Mouse (Mus musculus) adrenal gland (tissue): ENCODE data around the gene Ctnnb1.

Source experiments
- intact Hi-C: fragments of 180-260 bp; cut with DNase I; formaldehyde crosslinking; loops from one replicate; pipeline ENCODE4 v1.15.1; 2025
- microRNA-seq, 2 experiments: library from miRNA; unstranded; fragments of <30 nt; microRNA quantifications; one replicate each; pipeline ENCODE4; 2019

The Ctnnb1 gene

DNA sequence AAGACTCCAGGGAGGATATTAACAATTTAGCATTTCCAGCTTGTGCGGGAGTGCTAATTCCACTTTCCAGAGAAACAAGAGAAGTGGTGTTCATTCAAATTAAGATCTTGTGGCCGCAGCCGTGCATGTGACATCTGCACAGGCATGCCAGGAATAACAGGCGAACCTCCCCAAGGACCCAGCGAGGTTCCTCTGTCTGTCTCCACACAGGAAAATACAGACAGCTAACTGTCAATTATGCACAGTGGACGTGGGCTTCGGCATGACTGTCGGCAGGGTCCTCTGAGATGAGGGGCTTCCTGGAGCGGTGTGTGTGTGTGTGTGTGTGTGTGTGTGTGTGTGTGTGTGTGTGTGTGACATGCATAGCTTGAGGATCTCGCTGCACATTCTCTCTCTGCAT, 64.0 kb downstream of the Ctnnb1 start:
- intact Hi-C loops: no loop called here

DNA sequence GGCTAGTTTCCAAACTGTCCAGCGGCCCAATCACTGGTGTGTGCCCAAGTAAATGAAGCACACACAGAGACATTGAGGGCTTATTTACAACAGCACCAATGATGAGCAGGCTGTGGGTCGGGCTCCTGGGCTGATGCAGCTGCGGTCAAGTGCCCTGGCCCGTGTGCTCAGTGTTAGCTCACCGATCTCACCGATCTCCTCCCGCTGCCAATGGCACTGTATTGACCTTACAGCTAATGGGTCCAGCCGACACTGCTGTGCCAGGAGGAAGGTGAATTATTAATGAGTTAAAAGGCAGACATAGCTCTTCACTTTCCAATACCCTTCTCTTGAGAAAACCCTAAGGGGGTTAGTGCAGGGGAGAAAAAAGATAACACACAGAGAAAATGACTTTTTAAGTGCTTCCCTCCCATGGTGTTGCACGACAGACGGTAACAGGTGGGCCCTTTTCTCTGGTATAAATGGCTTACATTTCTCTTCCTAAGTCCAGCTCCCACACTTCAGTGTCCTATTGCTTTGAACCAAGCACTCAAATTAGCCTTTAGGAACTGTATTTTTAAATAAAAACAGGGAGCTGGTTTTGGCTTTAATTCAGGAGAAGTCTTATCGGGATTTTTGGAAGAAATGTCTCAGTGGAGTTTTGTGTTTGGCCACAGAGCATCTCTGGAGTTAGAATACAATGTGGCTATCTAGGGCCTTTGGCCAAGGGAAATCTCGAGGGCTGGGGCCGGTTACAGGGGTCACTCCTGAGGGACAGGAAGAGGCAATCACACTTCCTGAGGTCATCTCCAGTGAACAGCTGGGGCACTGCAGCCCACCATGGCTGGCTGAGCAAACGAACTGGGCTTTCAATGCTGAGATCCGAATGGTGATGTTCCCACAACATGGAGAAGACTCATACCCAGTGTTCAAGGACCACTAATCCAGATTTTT, 65.5 kb downstream of the Ctnnb1 start:
- intact Hi-C loops: no loop called here

DNA sequence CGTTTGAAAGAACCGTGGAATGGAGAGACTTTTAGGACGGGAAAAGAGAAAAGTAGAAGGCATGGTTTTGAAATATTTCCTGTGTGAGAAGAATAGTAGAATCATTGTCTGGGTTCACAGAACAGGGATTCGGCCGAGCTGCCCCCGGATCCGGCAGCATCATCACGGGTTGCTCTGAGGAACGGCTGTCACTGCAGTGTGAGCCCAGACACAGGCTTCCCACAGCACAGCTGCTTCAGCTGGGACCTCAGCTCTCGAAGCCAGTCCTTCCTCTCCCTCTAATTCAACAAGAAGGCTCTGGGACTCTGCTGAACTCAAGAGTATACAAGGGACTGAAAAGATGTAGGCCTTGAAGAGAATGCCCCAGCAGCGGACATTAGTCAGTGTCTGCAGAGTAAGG, 69.7 kb downstream of the Ctnnb1 start:
- intact Hi-C loops: no loop called here

- intact Hi-C loops: no loop called here
These were observed 71.8 kb downstream of the Ctnnb1 start for GRCm38 (mm10) chr9:121000641-121001320.

DNA sequence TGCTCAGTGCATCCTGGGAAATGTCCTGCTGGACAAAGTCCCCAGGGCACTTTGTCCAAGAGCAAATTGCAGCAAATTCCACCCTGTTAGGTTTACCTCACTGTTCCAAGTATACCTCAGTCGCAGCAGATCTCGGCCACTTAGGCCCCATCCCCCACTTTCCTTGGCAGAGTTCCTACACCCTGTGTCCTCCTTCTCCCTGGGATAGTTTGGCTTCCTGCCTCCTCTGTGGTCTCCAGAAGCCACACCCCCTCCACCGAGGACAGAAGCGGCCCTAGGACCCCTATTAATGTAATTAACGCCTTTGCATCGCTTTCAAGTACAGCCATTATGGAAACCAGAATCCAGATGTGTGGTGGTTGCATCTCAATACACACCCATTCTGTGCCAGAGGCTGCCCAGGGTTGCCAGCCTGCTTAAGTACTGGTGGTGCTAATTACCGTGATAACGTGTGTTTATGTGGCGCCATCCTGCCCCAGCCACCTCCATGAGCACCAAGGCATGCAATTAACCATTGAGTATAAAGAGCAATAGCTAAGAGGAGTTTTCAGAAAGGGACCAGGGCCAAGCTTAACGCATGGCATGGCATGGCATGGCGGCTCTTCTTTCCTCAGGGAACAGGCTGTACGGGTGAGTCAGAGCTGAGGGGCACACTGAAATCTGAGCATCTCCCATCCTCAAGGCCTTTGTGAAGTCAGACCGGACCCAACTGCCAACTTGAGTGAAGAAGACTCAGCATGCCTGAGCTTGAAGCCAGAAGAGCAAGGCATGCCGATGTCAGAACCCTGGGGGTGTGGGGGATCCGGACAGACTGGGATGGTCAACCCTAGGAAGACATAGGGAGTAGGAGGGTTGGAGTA, 72.9 kb downstream of the Ctnnb1 start:
- intact Hi-C loops: no loop called here

DNA sequence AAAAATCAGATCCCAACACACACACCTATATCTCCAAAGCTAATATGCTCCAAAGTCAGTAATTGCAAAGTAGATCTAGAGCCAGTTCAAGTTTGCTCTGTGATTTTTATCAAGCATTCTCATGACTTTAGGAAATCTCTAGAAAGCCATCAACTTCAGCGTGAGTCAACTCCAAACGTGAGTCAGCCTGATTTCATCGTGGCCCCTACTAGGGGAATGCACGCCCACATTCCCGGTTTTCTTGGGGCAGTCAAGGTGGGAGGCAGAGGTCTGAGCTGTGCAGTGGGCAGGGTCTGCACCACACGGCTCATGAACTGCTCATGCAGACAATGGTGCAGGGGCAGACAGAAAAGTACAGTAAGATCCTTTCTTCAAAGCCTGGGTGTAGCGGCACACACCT, 76.9 kb downstream of the Ctnnb1 start:
- intact Hi-C loops: no loop called here

Small RNAs within 50 kb of the gene (microRNA-seq; reads per million reads assigned to microRNA genes)
- 0.12 to 0.23 reads per million in 2 experiments for gene Mir7090
